Mouse (Mus musculus): ENCODE data around the gene Tlr4. TPM values are rescaled to one million over a fixed set of nuclear protein-coding genes. Genes with fewer than 3 reads are reported as not detected.

Tlr4 gene
- total and polyA plus RNA-seq, 3 experiments: 8.6 to 22.1 (median 19.0) TPM

DNA sequence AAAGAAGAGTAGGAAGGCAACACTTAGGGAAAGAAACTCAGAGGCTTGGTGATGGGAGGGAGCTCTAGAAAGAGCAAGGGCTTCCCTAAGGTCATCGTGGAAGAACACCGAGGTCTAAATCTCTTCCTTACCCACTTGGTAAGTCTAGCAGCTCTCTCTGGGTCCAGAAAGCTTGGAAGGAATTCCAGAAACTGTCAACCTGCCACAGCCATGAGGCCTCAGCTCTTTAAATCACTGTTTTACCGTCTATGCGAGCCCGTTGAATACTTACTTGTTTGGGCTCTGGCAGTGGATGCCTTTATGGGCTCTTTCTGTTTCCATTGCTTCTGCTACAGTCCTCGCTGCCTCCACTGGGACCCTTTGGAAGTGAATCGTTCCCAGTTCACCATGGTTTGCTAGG, 67.6 kb downstream of the Tlr4 start:
- H3K4me1 ChIP-seq (ENCODE audit: control insufficient read depth in 1 of 2, insufficient read depth in 2 of 2): 0 out of 4 replicates have a peak, but pooled peaks cover 0 to 2% of the 10 kb centered on the region in 2 experiments
- in situ Hi-C loops (cut with MboI; ENCODE audit: low pct_ligation_motif_present, low pct_unique_long_range_greater_than_20kb, low sequenced_read_pairs) (no loop called here), dilution Hi-C loops (cut with MboI; ENCODE audit: extremely low pct_ligation_motif_present, extremely low pct_unique_long_range_greater_than_20kb, low sequenced_read_pairs) (no loop called here)
- DNase-seq (ENCODE audit: extremely low read depth): no peak
- H3K9ac ChIP-seq (ENCODE audit: insufficient read depth, low read depth): no peak overlapping the region
- no peaks in the 10 kb centered on the region for H3K9me3 ChIP-seq (replicated peaks; ENCODE audit: low read length)
- H3K4me2 ChIP-seq (ENCODE audit: insufficient read depth, low read depth, poor library complexity, severe bottlenecking): 0 out of 2 replicates have a peak overlapping the region, but pooled peaks have one; percentile 58
- no peaks in the 10 kb centered on the region; the same call in 1 of the 2 replicates for H3K79me2 ChIP-seq (replicated peaks; ENCODE audit: control insufficient read depth, extremely low read depth, insufficient read depth, poor library complexity, severe bottlenecking)
- no peaks in the 10 kb centered on the region for H3K27me3 ChIP-seq (replicated peaks)
- no peak overlapping the region for H3K4me3 ChIP-seq (replicated peaks in 1 of 3; ENCODE audit: low read depth in 2 of 3, low read length in 2 of 3, poor library complexity in 1 of 3)
- no peaks in the 10 kb centered on the region for H3K36me3 ChIP-seq (replicated peaks in 1 of 2; ENCODE audit: control insufficient read depth in 1 of 2, insufficient read depth in 1 of 2, low read length in 1 of 2)
- TF ChIP-seq SIN3A (IDR thresholded peaks at IDR 0.05; ENCODE audit: low read length): no peak
- TF ChIP-seq ELF1 (IDR thresholded peaks at IDR 0.05; ENCODE audit: low read depth, low read length): no peak
- no peak for TF ChIP-seq JUN (IDR thresholded peaks at IDR 0.05; ENCODE audit: insufficient read depth, low read depth, low read length)
- TF ChIP-seq EP300 (IDR thresholded peaks at IDR 0.05; ENCODE audit: low read length): no peak
- no peak for TF ChIP-seq E2F4 (IDR thresholded peaks at IDR 0.05; ENCODE audit: insufficient replicate concordance, low read depth, low read length)
- no peak for TF ChIP-seq NELFE (IDR thresholded peaks at IDR 0.05; ENCODE audit: low read depth, low read length)
- TF ChIP-seq CHD2 (IDR thresholded peaks at IDR 0.05; ENCODE audit: low read length): no peak
- TF ChIP-seq RAD21 (IDR thresholded peaks at IDR 0.05; ENCODE audit: low read depth, low read length): no peak
- no peak for TF ChIP-seq MAFK (IDR thresholded peaks at IDR 0.05; ENCODE audit: insufficient replicate concordance, low read length)
- TF ChIP-seq KAT2A (IDR thresholded peaks at IDR 0.05; ENCODE audit: insufficient replicate concordance, low read length): no peak
- TF ChIP-seq ZC3H11A (IDR thresholded peaks at IDR 0.05; ENCODE audit: low read depth, low read length): no peak
- TF ChIP-seq MAZ (IDR thresholded peaks at IDR 0.05; ENCODE audit: low read depth, low read length): no peak
- no peak for TF ChIP-seq SMC3 (IDR thresholded peaks at IDR 0.05; ENCODE audit: low read depth, low read length)
- no peak overlapping the region for H3K27ac ChIP-seq (ENCODE audit: insufficient read depth, low read depth)

DNA sequence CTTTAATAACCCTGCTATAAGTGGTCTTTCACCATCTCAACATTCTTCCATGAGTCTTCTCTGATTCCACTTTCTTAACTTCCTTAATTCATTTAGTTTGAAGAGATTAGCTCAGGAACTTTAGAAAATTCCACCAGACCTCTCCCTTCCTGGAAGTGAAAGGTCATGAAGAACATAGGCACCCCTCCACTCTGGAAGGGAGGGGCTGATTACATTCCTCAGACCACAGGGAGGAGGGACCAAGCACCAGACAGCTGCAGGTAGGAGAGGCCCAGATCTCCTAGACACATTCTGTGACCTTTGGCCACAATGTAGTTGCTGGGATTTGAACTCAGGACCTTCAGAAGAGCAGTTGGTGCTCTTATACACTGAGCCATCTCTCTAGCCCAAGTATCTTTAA, 72.7 kb downstream of the Tlr4 start:
- H3K27ac ChIP-seq (ENCODE audit: insufficient read depth, low read depth): no peak overlapping the region
- H3K9ac ChIP-seq (ENCODE audit: insufficient read depth, low read depth): no peak overlapping the region
- dilution Hi-C loops (cut with MboI; ENCODE audit: extremely low pct_ligation_motif_present, extremely low pct_unique_long_range_greater_than_20kb, low sequenced_read_pairs) (no loop called here), in situ Hi-C loops (cut with MboI; ENCODE audit: low pct_ligation_motif_present, low pct_unique_long_range_greater_than_20kb, low sequenced_read_pairs) (no loop called here)
- H3K36me3 ChIP-seq (replicated peaks in 1 of 2; ENCODE audit: control insufficient read depth in 1 of 2, insufficient read depth in 1 of 2, low read length in 1 of 2): no peaks in the 10 kb centered on the region
- no peaks in the 10 kb centered on the region for H3K79me2 ChIP-seq (replicated peaks; ENCODE audit: control insufficient read depth, extremely low read depth, insufficient read depth, poor library complexity, severe bottlenecking)
- TF ChIP-seq USF1 (IDR thresholded peaks at IDR 0.05; ENCODE audit: low read depth, low read length): no peak
- TF ChIP-seq PAX5 (IDR thresholded peaks at IDR 0.05; ENCODE audit: low read length): no peak
- TF ChIP-seq JUN (IDR thresholded peaks at IDR 0.05; ENCODE audit: insufficient read depth, low read depth, low read length): no peak
- no peak for TF ChIP-seq MYC (IDR thresholded peaks at IDR 0.05; ENCODE audit: low read depth, low read length)
- no peak for TF ChIP-seq SMC3 (IDR thresholded peaks at IDR 0.05; ENCODE audit: low read depth, low read length)
- TF ChIP-seq MAFK (IDR thresholded peaks at IDR 0.05; ENCODE audit: insufficient replicate concordance, low read length): no peak
- no peak for TF ChIP-seq JUND (conservative IDR thresholded peaks at IDR 0.05; ENCODE audit: low read depth, low read length)
- TF ChIP-seq POLR2AphosphoS2 (IDR thresholded peaks at IDR 0.05; ENCODE audit: low read depth, low read length): no peak
- no peak for TF ChIP-seq RAD21 (IDR thresholded peaks at IDR 0.05; ENCODE audit: low read depth, low read length)
- TF ChIP-seq MXI1 (IDR thresholded peaks at IDR 0.05; ENCODE audit: low read depth, low read length): no peak
- no peak for TF ChIP-seq POLR2A (IDR thresholded peaks at IDR 0.05; ENCODE audit: low read depth, low read length)
- no peak for TF ChIP-seq ZNF384 (IDR thresholded peaks at IDR 0.05; ENCODE audit: low read depth, low read length)
- no peak for TF ChIP-seq NRF1 (IDR thresholded peaks at IDR 0.05; ENCODE audit: low read depth, low read length)
- H3K4me2 ChIP-seq (ENCODE audit: insufficient read depth, low read depth, poor library complexity, severe bottlenecking): no peak overlapping the region
- H3K4me3 ChIP-seq (replicated peaks in 1 of 3; ENCODE audit: low read depth in 2 of 3, low read length in 2 of 3, poor library complexity in 1 of 3): no peak overlapping the region
- no peaks in the 10 kb centered on the region for H3K4me1 ChIP-seq (ENCODE audit: control insufficient read depth in 1 of 2, insufficient read depth in 2 of 2)
- H3K9me3 ChIP-seq (replicated peaks; ENCODE audit: low read length): no peaks in the 10 kb centered on the region
- H3K27me3 ChIP-seq (replicated peaks): no peaks in the 10 kb centered on the region
- DNase-seq (ENCODE audit: extremely low read depth): no peak
